Mouse (Mus musculus) limb, embryonic 12.5 days (tissue): ENCODE data around the gene Snph. TPM values are rescaled to one million over a fixed set of nuclear protein-coding genes. Genes with fewer than 3 reads are reported as not detected.

Experiments
- ATAC-seq: fragments of 200-750 bp; cut with Nextera tagmentation; 2 replicates; pipeline ENCODE4 v1.8.0; 2017; ENCODE audit warnings: low read depth, moderate TSS enrichment; ENCODE audit not compliant: insufficient number of reproducible peaks, insufficient read depth, low FRiP score, low TSS enrichment
- H3K27ac ChIP-seq: fragments of 300-500 bp; sonication (generic); 2 replicates; pipeline ENCODE4 v1.5.1; 2016; ENCODE audit warnings: mild to moderate bottlenecking, moderate library complexity
- H3K27me3 ChIP-seq: fragments of 300-500 bp; sonication (generic); 2 replicates; pipeline ENCODE4 v1.6.1; 2016; ENCODE audit warnings: mild to moderate bottlenecking, moderate library complexity
- H3K36me3 ChIP-seq: fragments of 300-500 bp; sonication (generic); 2 replicates; pipeline ENCODE4 v1.6.1; 2016; ENCODE audit warnings: mild to moderate bottlenecking, moderate library complexity
- H3K4me1 ChIP-seq: fragments of 300-500 bp; sonication (generic); replicated peaks from 2 replicates; pipeline ENCODE4 v1.6.1; 2016
- H3K4me2 ChIP-seq: fragments of 300-500 bp; sonication (generic); 2 replicates; pipeline ENCODE4 v1.6.1; 2016; ENCODE audit warnings: mild to moderate bottlenecking, moderate library complexity
- H3K4me3 ChIP-seq: fragments of 300-500 bp; sonication (generic); replicated peaks from 2 replicates; pipeline ENCODE4 v1.5.1; 2016; ENCODE audit warnings: mild to moderate bottlenecking
- H3K9ac ChIP-seq: fragments of 300-500 bp; sonication (generic); replicated peaks from 2 replicates; pipeline ENCODE4 v1.6.1; 2016; ENCODE audit warnings: mild to moderate bottlenecking, moderate library complexity
- H3K9me3 ChIP-seq: fragments of 300-500 bp; sonication (generic); 2 replicates; pipeline ENCODE4 v1.6.1; 2016; ENCODE audit warnings: mild to moderate bottlenecking, moderate library complexity
- WGBS: fragments of 180-500 bp; shearing (Covaris S2); methylation state at CpG from one replicate; pipeline ENCODE4 v1.1.7; 2016; 5-methylcytosine and 5-hydroxymethylcytosine counted together
- polyA plus RNA-seq: library from polyadenylated mRNA; unstranded; fragments of >200 nt; fragmentation: Nextera tagmentation; extraction: Ambion mirVana; gene quantifications from 2 replicates; pipeline ENCODE4 v1.2.1, GENCODE M21; 2016

Snph gene
- polyA plus RNA-seq, 1 experiment from 2014 or later = 0.44 TPM

- no peaks in the 10 kb centered on the region for H3K9me3 ChIP-seq
- WGBS = 79% methylated on average over 17 of the region's 17 CpGs
- no peaks in the 10 kb centered on the region for H3K36me3 ChIP-seq
- no peak within 1 kb of the TSS for H3K4me3 ChIP-seq
- H3K4me1 ChIP-seq = peaks cover 5% of the 10 kb centered on the region; the same call in 1 of the 2 replicates
- H3K4me2 ChIP-seq = no peak within 1 kb of the TSS
- ATAC-seq = 0 out of 2 replicates have a peak, but pooled peaks have one; percentile 9
- no peaks in the 10 kb centered on the region for H3K27me3 ChIP-seq
- H3K9ac ChIP-seq = no peak within 1 kb of the TSS
- H3K27ac ChIP-seq = no peak within 1 kb of the TSS
Observed at GRCm38 (mm10) chr2:151571873-151572700, 60.3 kb downstream of the Snph start, which contains the start of gene Sdcbp2. TSS of gene Sdcbp2 (plus strand) at chr2:151572622.

DNA sequence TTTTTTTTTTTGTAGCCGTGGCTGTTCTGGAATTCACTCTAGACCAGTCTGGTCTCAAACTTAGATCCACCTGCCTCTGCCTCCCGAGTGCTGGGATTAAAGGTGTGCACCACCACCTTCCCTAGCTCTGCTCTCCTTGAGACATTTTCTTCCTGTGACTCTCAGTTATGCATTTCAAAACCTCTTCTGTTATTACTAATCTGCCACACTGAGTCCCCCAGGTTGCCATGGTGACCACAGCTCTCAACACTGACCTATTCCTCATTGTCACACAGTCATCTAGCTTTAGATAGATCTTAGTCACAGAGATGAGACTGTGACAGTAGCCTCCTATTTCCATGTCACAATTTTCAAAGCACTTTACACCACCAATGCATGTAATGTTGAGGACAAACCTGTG lies 62.9 kb downstream of the Snph start:
- H3K9me3 ChIP-seq = no peaks in the 10 kb centered on the region
- H3K4me2 ChIP-seq = no peak overlapping the region
- H3K9ac ChIP-seq = no peak overlapping the region
- no peak overlapping the region for H3K4me3 ChIP-seq
- ATAC-seq = no peak
- no peak overlapping the region for H3K27ac ChIP-seq
- 87% methylated on average over 2 of the region's 2 CpGs for WGBS
- no peaks in the 10 kb centered on the region for H3K4me1 ChIP-seq
- H3K36me3 ChIP-seq = peaks cover 3% of the 10 kb centered on the region; the same call in 1 of the 2 replicates
- H3K27me3 ChIP-seq = no peaks in the 10 kb centered on the region

- no peak overlapping the region for H3K9ac ChIP-seq
- no peak overlapping the region for H3K4me3 ChIP-seq
- H3K36me3 ChIP-seq = peaks cover 21% of the 10 kb centered on the region
- no peak overlapping the region for H3K4me2 ChIP-seq
- no peaks in the 10 kb centered on the region for H3K27me3 ChIP-seq
- ATAC-seq = no peak
- 79% methylated on average over 6 of the region's 6 CpGs for WGBS
- H3K9me3 ChIP-seq = no peaks in the 10 kb centered on the region
- H3K4me1 ChIP-seq = no peaks in the 10 kb centered on the region
- no peak overlapping the region for H3K27ac ChIP-seq
Observed at GRCm38 (mm10) chr2:151566856-151567255, 65.5 kb downstream of the Snph start.

DNA sequence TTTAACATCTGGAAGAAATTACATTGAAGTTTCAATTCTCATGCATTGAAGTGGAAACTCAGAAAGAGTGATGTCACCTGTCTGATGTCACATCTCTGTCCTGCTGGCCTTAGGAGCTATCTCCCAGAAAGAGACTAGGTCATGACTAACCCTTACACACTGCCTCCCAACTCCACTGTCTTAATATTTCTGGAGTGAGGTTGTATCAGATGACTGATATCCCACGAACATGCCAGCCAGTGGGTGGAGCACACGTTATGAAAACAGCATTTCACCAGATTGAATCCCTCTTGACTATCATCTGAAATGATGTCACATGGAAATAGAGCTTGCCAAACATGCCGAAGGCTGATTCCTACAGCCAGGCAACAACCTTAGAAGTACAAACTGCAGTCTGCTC lies 67.4 kb downstream of the Snph start:
- no peak for ATAC-seq
- Histone ChIP-seq H3K27me3 (no peaks in the 10 kb centered on the region), H3K36me3 (peaks cover 39% of the 10 kb centered on the region), H3K4me1 (no peaks in the 10 kb centered on the region), H3K27ac (no peak overlapping the region), H3K9me3 (no peaks in the 10 kb centered on the region), H3K4me2 (no peak overlapping the region), H3K9ac (no peak overlapping the region), H3K4me3 (no peak overlapping the region)
- 68% methylated on average over 3 of the region's 3 CpGs for WGBS

GRCm38 (mm10) chr2:151564006-151564405 lies 68.4 kb downstream of the Snph start:
- no peak overlapping the region for H3K4me2 ChIP-seq
- H3K27me3 ChIP-seq = no peaks in the 10 kb centered on the region
- no peak for ATAC-seq
- 91% methylated on average over 1 of the region's 1 CpGs for WGBS
- no peak overlapping the region for H3K9ac ChIP-seq
- no peak overlapping the region for H3K27ac ChIP-seq
- no peak overlapping the region for H3K4me3 ChIP-seq
- peaks cover 49% of the 10 kb centered on the region for H3K36me3 ChIP-seq
- H3K9me3 ChIP-seq = no peaks in the 10 kb centered on the region
- no peaks in the 10 kb centered on the region for H3K4me1 ChIP-seq

- H3K9ac ChIP-seq = no peak overlapping the region
- no peak overlapping the region for H3K27ac ChIP-seq
- no peak overlapping the region for H3K4me3 ChIP-seq
- no peaks in the 10 kb centered on the region for H3K9me3 ChIP-seq
- H3K36me3 ChIP-seq = peaks cover 57% of the 10 kb centered on the region
- H3K4me2 ChIP-seq = no peak overlapping the region
- H3K4me1 ChIP-seq = no peaks in the 10 kb centered on the region
- WGBS = 89% methylated on average over 7 of the region's 7 CpGs
- no peak for ATAC-seq
- H3K27me3 ChIP-seq = no peaks in the 10 kb centered on the region
Observed at GRCm38 (mm10) chr2:151562930-151563921, 69.2 kb downstream of the Snph start.

DNA sequence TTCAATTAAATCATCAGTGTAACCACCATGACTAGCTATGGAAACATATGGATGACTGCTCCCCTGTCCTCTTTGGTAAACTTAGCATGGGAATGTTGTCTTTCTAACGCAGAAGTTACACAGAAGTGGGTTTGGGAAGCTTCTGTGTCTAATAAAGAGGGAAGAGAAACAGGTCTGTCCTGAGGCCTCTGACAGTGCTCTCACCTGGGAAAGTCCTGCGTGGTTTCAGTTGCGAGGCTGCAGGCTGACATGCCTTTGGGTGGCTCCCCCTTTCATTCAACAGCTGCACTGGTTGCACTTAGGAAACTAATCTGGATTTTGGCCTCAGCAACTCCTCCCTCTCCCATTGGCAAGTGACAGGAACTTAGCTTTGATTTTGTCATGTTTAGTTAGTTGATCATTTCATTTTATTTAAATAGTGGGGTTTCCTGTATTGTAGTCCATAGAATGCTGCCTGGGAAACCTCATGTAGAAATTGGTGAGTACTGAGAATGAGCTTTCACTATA lies 82.7 kb downstream of the Snph start:
- H3K27ac ChIP-seq = no peak overlapping the region
- no peak overlapping the region for H3K9ac ChIP-seq
- WGBS = 95% methylated on average over 3 of the region's 3 CpGs
- no peak overlapping the region for H3K4me2 ChIP-seq
- peaks cover 5% of the 10 kb centered on the region for H3K4me1 ChIP-seq
- peaks cover 89% of the 10 kb centered on the region for H3K36me3 ChIP-seq
- H3K27me3 ChIP-seq = no peaks in the 10 kb centered on the region
- no peak overlapping the region for H3K4me3 ChIP-seq
- no peak for ATAC-seq
- H3K9me3 ChIP-seq = no peaks in the 10 kb centered on the region

GRCm38 (mm10) chr2:151546571-151546970 lies 85.8 kb downstream of the Snph start:
- H3K4me1 ChIP-seq = peaks cover 21% of the 10 kb centered on the region
- no peak for ATAC-seq
- no peaks in the 10 kb centered on the region for H3K27me3 ChIP-seq
- H3K4me3 ChIP-seq = no peak overlapping the region
- no peak overlapping the region for H3K27ac ChIP-seq
- no peak overlapping the region for H3K4me2 ChIP-seq
- no peak overlapping the region for H3K9ac ChIP-seq
- peaks cover 64% of the 10 kb centered on the region for H3K36me3 ChIP-seq
- H3K9me3 ChIP-seq = no peaks in the 10 kb centered on the region
- 93% methylated on average over 4 of the region's 4 CpGs for WGBS

DNA sequence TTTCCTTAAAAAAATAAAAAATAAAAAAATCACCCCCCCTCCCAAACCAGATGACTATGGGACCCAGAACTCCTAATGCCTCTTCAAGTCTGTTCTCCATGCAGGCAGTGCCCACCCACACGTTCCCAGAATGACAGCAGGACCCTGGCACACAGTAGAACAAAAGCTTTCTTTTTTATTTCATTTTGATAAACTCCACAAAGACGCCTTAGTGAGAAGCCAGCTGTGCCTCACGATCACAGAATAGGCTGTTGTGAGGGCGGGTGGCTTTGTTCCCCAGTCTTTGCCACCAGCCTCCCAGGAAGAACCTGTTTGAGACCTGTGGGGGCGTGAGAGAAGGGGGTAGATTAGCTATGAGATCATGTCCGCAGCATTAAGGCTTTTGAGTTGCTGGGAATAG lies 87.7 kb downstream of the Snph start:
- WGBS = 77% methylated on average over 6 of the region's 6 CpGs
- Histone ChIP-seq H3K27me3 (no peaks in the 10 kb centered on the region), H3K9ac (0 out of 2 replicates have a peak overlapping the region, but pooled peaks have one; percentile 12), H3K27ac (no peak overlapping the region), H3K9me3 (no peaks in the 10 kb centered on the region), H3K4me3 (no peak overlapping the region), H3K4me2 (peak overlapping the region; percentile 79; the same call in 1 of the 2 replicates), H3K36me3 (peaks cover 47% of the 10 kb centered on the region), H3K4me1 (peaks cover 23% of the 10 kb centered on the region)
- ATAC-seq = no peak

DNA sequence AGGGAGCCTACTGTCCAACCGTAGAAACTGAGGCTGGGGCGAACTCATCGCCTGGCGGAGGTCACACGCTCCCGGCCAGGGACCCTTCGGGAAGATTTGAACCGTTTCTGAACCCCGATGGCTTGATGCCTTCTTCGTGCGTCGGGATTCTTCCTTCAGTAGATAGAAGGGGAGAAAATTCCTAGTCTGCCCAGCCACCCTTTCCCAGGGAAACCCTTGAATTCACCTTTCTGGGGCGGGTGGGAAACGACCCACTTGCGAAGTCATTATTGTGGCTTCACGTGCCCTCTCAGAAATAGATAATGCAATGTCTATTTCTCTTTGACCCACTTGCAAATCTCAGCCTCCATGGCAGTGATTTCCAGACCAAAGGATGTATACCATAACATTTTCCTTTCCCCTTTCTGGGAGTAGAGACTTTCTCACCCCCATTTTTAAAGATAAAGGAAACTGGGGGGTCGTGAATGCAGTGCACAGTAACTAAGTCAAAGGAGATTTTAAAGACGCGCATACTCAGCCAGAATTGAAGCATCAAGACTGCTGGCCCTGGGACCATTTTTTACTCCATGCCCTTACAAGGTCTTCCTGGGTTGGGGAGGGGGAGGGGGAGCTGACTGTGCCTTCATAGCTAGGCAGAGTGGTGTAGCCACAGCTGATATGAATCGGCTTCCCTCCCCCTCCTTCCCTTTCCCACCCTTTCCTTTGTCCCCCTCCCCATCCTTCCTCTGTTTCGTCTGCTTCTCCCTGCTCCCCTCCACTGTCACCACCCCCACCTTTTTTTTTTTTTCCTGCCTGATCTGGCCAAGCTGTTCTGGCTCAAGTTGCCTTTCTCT lies 89.1 kb downstream of the Snph start:
- peak overlapping the region; percentile 79 for H3K4me2 ChIP-seq
- H3K9ac ChIP-seq = peak overlapping the region; percentile 90
- no peaks in the 10 kb centered on the region for H3K27me3 ChIP-seq
- H3K36me3 ChIP-seq = peaks cover 37% of the 10 kb centered on the region
- H3K27ac ChIP-seq = peak overlapping the region; percentile 96
- no peak; the same call in 1 of the 2 replicates for ATAC-seq
- peaks cover 23% of the 10 kb centered on the region for H3K4me1 ChIP-seq
- no peaks in the 10 kb centered on the region for H3K9me3 ChIP-seq
- peak overlapping the region; percentile 96 for H3K4me3 ChIP-seq
- WGBS = 2% methylated on average over 20 of the region's 21 CpGs
